Mouse (Mus musculus) erythroblast, embryonic 14.5 days (primary cell): Measurements from ENCODE around the gene Hrasls5.

Experiments used
- GATA1 ChIP-seq: IDR thresholded peaks from 2 replicates; pipeline ENCODE4 v1.6.1; 2012; ENCODE audit warnings: low read length, inconsistent platforms, mixed read lengths
- TAL1 ChIP-seq: IDR thresholded peaks from 3 replicates; pipeline ENCODE4 v1.6.1; 2012; ENCODE audit warnings: low read length, inconsistent platforms, mixed read lengths

DNA sequence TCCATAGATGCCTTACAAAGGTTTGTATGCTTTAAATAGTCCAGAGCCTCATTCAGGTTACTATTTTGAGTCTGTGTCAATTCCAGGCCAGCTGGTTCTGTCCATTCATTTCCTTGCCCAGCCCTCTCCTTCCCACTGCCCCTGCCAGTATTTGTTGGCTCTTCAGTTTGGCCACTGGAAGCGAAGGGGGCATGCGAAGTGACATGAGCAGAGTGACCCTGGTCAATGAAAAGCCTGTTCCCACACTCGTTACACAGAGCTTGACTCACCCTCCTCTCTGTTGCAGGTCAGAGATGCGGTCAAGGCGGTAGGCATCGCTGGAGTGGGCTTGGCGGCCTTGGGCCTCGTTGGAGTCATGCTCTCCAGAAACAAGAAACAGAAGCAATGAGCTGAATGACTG is 27.1 kb upstream of the Hrasls5 start:
- TF ChIP-seq GATA1 (no peak), TAL1 (no peak)
